Comparison of ENCODE assay signal across 21 mouse cellular contexts in the genomic region with DNA sequence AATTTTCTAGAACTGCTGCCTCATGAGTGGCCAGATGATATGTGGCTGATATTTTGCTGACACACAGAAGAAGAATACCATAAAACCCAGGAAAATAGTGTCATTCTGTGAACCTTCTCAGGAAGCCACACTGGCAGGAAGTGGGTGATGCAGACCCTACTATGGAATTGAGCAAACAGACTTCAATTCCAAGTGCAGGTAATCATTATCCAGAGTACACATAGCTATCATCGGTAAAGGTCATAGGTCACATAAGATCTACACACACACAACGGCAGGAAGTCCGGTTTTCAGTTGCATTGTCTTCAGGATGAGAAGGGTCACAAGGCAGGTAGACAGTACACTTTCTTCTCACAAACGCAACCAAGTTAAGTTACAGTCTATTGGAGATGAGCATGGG. TPM values are rescaled to one million over a fixed set of nuclear protein-coding genes. Genes with fewer than 3 reads are reported as not detected.
DNase-seq lines count a peak whose midpoint lies in the region; ATAC-seq and TF ChIP-seq lines count a peak whose summit lies in the region.
"Had no signal": no experiment of that assay in that cellular context is flagged by ENCODE, and none has a peak within 500 bp of the region (broad histone marks: within the 10 kb centered on the region; RNA-seq: fewer than 3 reads in every experiment).

No protein-coding gene starts in this region.

- no peak overlapping the region for H3K4me3 ChIP-seq in liver, adult 2 months (ENCODE audit: insufficient read depth, low read depth, low read length)
- no peak overlapping the region for H3K4me3 ChIP-seq in liver, embryonic 11.5 days (ENCODE audit: low read depth, low read length)
- no peak overlapping the region for H3K4me3 ChIP-seq in hindbrain, postnatal 0 days (ENCODE audit: low read length)
- H3K4me3 ChIP-seq: gastrocnemius, adult 2 months; hindbrain, embryonic 13.5 days had no signal

- no peak for TF ChIP-seq CTCF in liver, adult 2 months (IDR thresholded peaks at IDR 0.05; ENCODE audit: low read depth, low read length)
- no peak for TF ChIP-seq CTCF in hindbrain, postnatal 0 days (IDR thresholded peaks at IDR 0.05; ENCODE audit: low read depth)

- H3K4me2 ChIP-seq in liver, embryonic 11.5 days = no peak overlapping the region
- no peak overlapping the region for H3K4me2 ChIP-seq in hindbrain, postnatal 0 days (ENCODE audit: low read depth, low read length)
- H3K4me2 ChIP-seq: heart, embryonic 11.5 days; hindbrain, embryonic 13.5 days had no signal

- no peak overlapping the region for H3K9ac ChIP-seq in liver, adult 2 months (ENCODE audit: low read depth, low read length)
- H3K9ac ChIP-seq in liver, embryonic 11.5 days (ENCODE audit: low read depth, low read length) = no peak overlapping the region
- no peak overlapping the region for H3K9ac ChIP-seq in hindbrain, postnatal 0 days (replicated peaks; ENCODE audit: low read length)
- H3K9ac ChIP-seq: forebrain, postnatal 0 days; hindbrain, embryonic 13.5 days had no signal

- no peaks in the 10 kb centered on the region for H3K36me3 ChIP-seq in liver, adult 2 months (ENCODE audit: control insufficient read depth, insufficient read depth, low read length)
- H3K36me3 ChIP-seq in liver, embryonic 11.5 days (ENCODE audit: control insufficient read depth, insufficient read depth, low read length) = no peaks in the 10 kb centered on the region
- H3K36me3 ChIP-seq in hindbrain, postnatal 0 days (ENCODE audit: insufficient read depth, low read length) = no peaks in the 10 kb centered on the region
- H3K36me3 ChIP-seq: hindbrain, embryonic 13.5 days had no signal

- 8% methylated on average over 4 of the region's 4 CpGs for WGBS in liver, adult 2 months
- WGBS in liver, embryonic 11.5 days = 57% methylated on average over 4 of the region's 4 CpGs
- WGBS in hindbrain, postnatal 0 days = 86% methylated on average over 4 of the region's 4 CpGs

- TF ChIP-seq POLR2A in liver, adult 2 months (IDR thresholded peaks at IDR 0.05; ENCODE audit: extremely low read depth, insufficient read depth, low read length) = no peak

- peaks cover 8% of the 10 kb centered on the region for H3K4me1 ChIP-seq in liver, adult 2 months (ENCODE audit: control insufficient read depth, insufficient read depth, low read length)
- H3K4me1 ChIP-seq in liver, embryonic 11.5 days (replicated peaks; ENCODE audit: control insufficient read depth, insufficient read depth, low read length) = peaks cover 6% of the 10 kb centered on the region; the same call in 1 of the 2 replicates
- H3K4me1 ChIP-seq in hindbrain, postnatal 0 days (ENCODE audit: insufficient read depth, low read length) = no peaks in the 10 kb centered on the region
- H3K4me1 ChIP-seq: hindbrain, embryonic 13.5 days had no signal

- H3K27ac ChIP-seq in liver, adult 2 months (replicated peaks; ENCODE audit: insufficient read depth, low read depth, low read length) = no peak overlapping the region
- no peak overlapping the region for H3K27ac ChIP-seq in liver, embryonic 11.5 days (ENCODE audit: low read depth, low read length)
- H3K27ac ChIP-seq in hindbrain, postnatal 0 days = no peak overlapping the region
- H3K27ac ChIP-seq: gastrocnemius, adult 2 months; hindbrain, embryonic 13.5 days had no signal

- no peaks in the 10 kb centered on the region for H3K79me2 ChIP-seq in liver, adult 2 months (ENCODE audit: control insufficient read depth, insufficient read depth, low read length)

- peak; percentile 67 for ATAC-seq in liver, embryonic 11.5 days (replicated peaks; ENCODE audit: low FRiP score)
- ATAC-seq in hindbrain, postnatal 0 days = no peak
- ATAC-seq: forebrain, postnatal 0 days; Patski had no signal

- intact Hi-C loops in left cerebral cortex, postnatal 36 days (cut with DNase I) = no loop called here

- DNase-seq in liver, adult 2 months (ENCODE audit: extremely low read depth, low read depth, low spot score) = peak; percentile 62
- no peak for DNase-seq in liver
- DNase-seq in liver, embryonic 11.5 days (ENCODE audit: low spot score) = no peak
- DNase-seq in naive thymus-derived CD4-positive, alpha-beta T cell, adult 2 months (ENCODE audit: low read depth) = peak; percentile 24
- DNase-seq in right cerebral cortex, postnatal 14 days = no peak
- no peak for DNase-seq in left cerebral cortex, postnatal 36 days (ENCODE audit: low spot score in 2 of 2)
- no peak for DNase-seq in hindbrain, postnatal 0 days (ENCODE audit: low spot score)
- DNase-seq in frontal cortex, postnatal 36 days (ENCODE audit: low spot score in 2 of 2) = no peak
- DNase-seq: adrenal gland, postnatal 10 days; cerebellum, adult 11-12 months; cerebellum, postnatal 25 days; embryo, embryonic 11 days; forebrain, postnatal 0 days; gastrocnemius, adult 2 months; kidney, adult 2 months; kidney, postnatal 10 days; lung, postnatal 10 days; thymus, adult 2 months had no signal

- no peaks in the 10 kb centered on the region for H3K9me3 ChIP-seq in liver, embryonic 11.5 days (ENCODE audit: control insufficient read depth, low read length)
- no peaks in the 10 kb centered on the region for H3K9me3 ChIP-seq in hindbrain, postnatal 0 days (ENCODE audit: low read length)
- H3K9me3 ChIP-seq: hindbrain, embryonic 13.5 days had no signal

- no peaks in the 10 kb centered on the region for H3K27me3 ChIP-seq in liver, adult 2 months (ENCODE audit: control insufficient read depth, insufficient read depth, low read length)
- no peaks in the 10 kb centered on the region for H3K27me3 ChIP-seq in liver, embryonic 11.5 days (replicated peaks; ENCODE audit: control insufficient read depth, insufficient read depth, low read length)
- H3K27me3 ChIP-seq in hindbrain, postnatal 0 days (ENCODE audit: insufficient read depth, low read length) = no peaks in the 10 kb centered on the region
- H3K27me3 ChIP-seq: hindbrain, embryonic 13.5 days; Patski had no signal

RNA-seq across cellular contexts. Expression of a gene that starts 16.9 kb away (rescaled TPM):
- total RNA-seq in liver, adult 2 months (2014; rRNA removed) = 0.07 and 0.09 TPM in 2 replicates
- 0.01 TPM in 2 replicates for polyA plus RNA-seq in liver, adult 2 months (2012; rRNA removed)
- 1.3 TPM in 2 replicates for polyA plus RNA-seq in liver, embryonic 11.5 days (2014; fragmentation: Nextera tagmentation; extraction: Ambion mirVana)
- total RNA-seq in left cerebral cortex, postnatal 36 days (2021) = under 1 TPM in 1 of 2 experiments, not detected in 1; 0.32 TPM
- 1.9 and 3.6 TPM in 2 replicates for total RNA-seq in hindbrain, postnatal 0 days (2014; rRNA removed)
- polyA plus RNA-seq in hindbrain, postnatal 0 days (2015; fragmentation: Nextera tagmentation; extraction: Ambion mirVana) = 1.3 and 1.4 TPM in 2 replicates

Comparison
In these comparisons a context has a peak if more than half of its experiments do, and no peak if none do; other contexts are left out.
1. DNase-seq: peak in liver, adult 2 months (single experiment) and naive thymus-derived CD4-positive, alpha-beta T cell, adult 2 months (single experiment); none in liver (single experiment), liver, embryonic 11.5 days (single experiment), right cerebral cortex, postnatal 14 days (single experiment), left cerebral cortex, postnatal 36 days (0 of 2), hindbrain, postnatal 0 days (single experiment) and frontal cortex, postnatal 36 days (0 of 2).